Mouse (Mus musculus) liver, adult 2 months (tissue): ENCODE data around the gene Treml4. TPM values are rescaled to one million over a fixed set of nuclear protein-coding genes. Genes with fewer than 3 reads are reported as not detected.
A peak's percentile ranks its signal among the peaks of the same experiment; 100 is the strongest.

Experiments used
- DNase-seq: peaks from one replicate; pipeline ENCODE4 v3.0.0-alpha.2; 2011; ENCODE audit warnings: low read depth, low spot score; ENCODE audit errors: extremely low read depth
- H3K27ac ChIP-seq: fragments of 200-500 bp; replicated peaks from 2 replicates; pipeline ENCODE4 v1.5.1; 2012; ENCODE audit warnings: low read depth, mild to moderate bottlenecking, control low read depth, inconsistent platforms, low read length; ENCODE audit not compliant: insufficient read depth
- H3K27me3 ChIP-seq: fragments of 200-500 bp; 2 replicates; pipeline ENCODE4 v1.6.1; 2012; ENCODE audit warnings: mild to moderate bottlenecking, moderate library complexity, low read length, inconsistent platforms; ENCODE audit not compliant: control insufficient read depth, insufficient read depth
- H3K36me3 ChIP-seq: fragments of 200-500 bp; 2 replicates; pipeline ENCODE4 v1.6.1; 2012; ENCODE audit warnings: low read length, inconsistent platforms; ENCODE audit not compliant: control insufficient read depth, insufficient read depth
- H3K4me1 ChIP-seq: fragments of 200-500 bp; 2 replicates; pipeline ENCODE4 v1.6.1; 2011; ENCODE audit warnings: low read length; ENCODE audit not compliant: control insufficient read depth, insufficient read depth
- H3K4me3 ChIP-seq: fragments of 200-500 bp; 2 replicates; pipeline ENCODE4 v1.5.1; 2011; ENCODE audit warnings: low read depth, mild to moderate bottlenecking, control low read depth, low read length, moderate library complexity; ENCODE audit not compliant: insufficient read depth
- H3K79me2 ChIP-seq: fragments of 200-500 bp; 2 replicates; pipeline ENCODE4 v1.6.1; 2012; ENCODE audit warnings: inconsistent platforms, mild to moderate bottlenecking, low read length, moderate library complexity; ENCODE audit not compliant: control insufficient read depth, insufficient read depth
- H3K9ac ChIP-seq: fragments of 200-500 bp; 2 replicates; pipeline ENCODE4 v1.6.1; 2012; ENCODE audit warnings: low read depth, mild to moderate bottlenecking, control low read depth, inconsistent platforms, low read length
- CTCF ChIP-seq: fragments of 200-500 bp; IDR thresholded peaks from 2 replicates; pipeline ENCODE4 v1.5.1; 2011; ENCODE audit warnings: low read depth, low read length, control low read depth
- POLR2A ChIP-seq: fragments of 200-500 bp; IDR thresholded peaks from 2 replicates; pipeline ENCODE4 v1.6.1; 2011; ENCODE audit warnings: low read length, control low read depth; ENCODE audit not compliant: insufficient read depth; ENCODE audit errors: extremely low read depth
- WGBS: fragments of 180-500 bp; shearing (Covaris S2); methylation state at CpG from one replicate; pipeline ENCODE4 v1.1.7; 2018; 5-methylcytosine and 5-hydroxymethylcytosine counted together
- polyA plus RNA-seq: library from polyadenylated mRNA; depleted of rRNA; stranded (reverse); fragments of >200 nt; gene quantifications from 2 replicates; pipeline ENCODE4 v1.2.3, GENCODE M21; 2012
- total RNA-seq: library from RNA; depleted of rRNA; stranded (reverse); fragments of >200 nt; gene quantifications from 2 replicates; pipeline ENCODE4 v1.2.3, GENCODE M21; 2014

Gene Treml4
- total and polyA plus RNA-seq, 2 experiments: 4.2 to 4.6 TPM

GRCm38 (mm10) chr17:48268276-48268675, 4.2 kb downstream of the Treml4 start:
- H3K27me3 ChIP-seq: no peaks in the 10 kb centered on the region
- no peaks in the 10 kb centered on the region for H3K4me1 ChIP-seq
- no peaks in the 10 kb centered on the region for H3K36me3 ChIP-seq
- no peak overlapping the region for H3K9ac ChIP-seq
- DNase-seq: no peak
- H3K4me3 ChIP-seq: no peak overlapping the region
- H3K27ac ChIP-seq: no peak overlapping the region
- no peak for TF ChIP-seq CTCF
- no peak for TF ChIP-seq POLR2A
- no peaks in the 10 kb centered on the region for H3K79me2 ChIP-seq

- no peaks in the 10 kb centered on the region for H3K4me1 ChIP-seq
Measured at GRCm38 (mm10) chr17:48269833-48270232, 5.7 kb downstream of the Treml4 start.

GRCm38 (mm10) chr17:48272158-48272557, 8.1 kb downstream of the Treml4 start:
- no peak for DNase-seq
- Histone ChIP-seq H3K4me1 (no peaks in the 10 kb centered on the region), H3K27me3 (no peaks in the 10 kb centered on the region), H3K79me2 (no peaks in the 10 kb centered on the region), H3K27ac (no peak overlapping the region), H3K4me3 (no peak overlapping the region), H3K9ac (no peak overlapping the region), H3K36me3 (no peaks in the 10 kb centered on the region)
- WGBS: 71% methylated on average over 5 of the region's 5 CpGs
- TF ChIP-seq CTCF (no peak), POLR2A (no peak)

More at GRCm38 (mm10) chr17:48269833-48270232, 5.7 kb downstream of the Treml4 start:
- Histone ChIP-seq H3K9ac (no peak overlapping the region), H3K36me3 (no peaks in the 10 kb centered on the region), H3K4me3 (no peak overlapping the region), H3K79me2 (no peaks in the 10 kb centered on the region), H3K27ac (no peak overlapping the region), H3K27me3 (no peaks in the 10 kb centered on the region)
- TF ChIP-seq CTCF: no peak
- no peak for TF ChIP-seq POLR2A
- 71% methylated on average over 4 of the region's 4 CpGs for WGBS
- DNase-seq: no peak

- TF ChIP-seq CTCF (no peak), POLR2A (no peak)
- Histone ChIP-seq H3K27ac (no peak overlapping the region), H3K9ac (no peak overlapping the region), H3K79me2 (no peaks in the 10 kb centered on the region), H3K4me1 (no peaks in the 10 kb centered on the region), H3K27me3 (no peaks in the 10 kb centered on the region), H3K4me3 (no peak overlapping the region), H3K36me3 (no peaks in the 10 kb centered on the region)
- WGBS: 80% methylated on average over 4 of the region's 4 CpGs
- no peak for DNase-seq
Measured at GRCm38 (mm10) chr17:48272598-48272997, 8.5 kb downstream of the Treml4 start.

- no peaks in the 10 kb centered on the region for H3K36me3 ChIP-seq
- no peaks in the 10 kb centered on the region for H3K4me1 ChIP-seq
- no peak for TF ChIP-seq CTCF
- no peak for TF ChIP-seq POLR2A
- H3K79me2 ChIP-seq: no peaks in the 10 kb centered on the region
- no peak overlapping the region for H3K4me3 ChIP-seq
- no peaks in the 10 kb centered on the region; the same call in 1 of the 2 replicates for H3K27me3 ChIP-seq
- WGBS: 69% methylated on average over 4 of the region's 4 CpGs
- DNase-seq: no peak
- H3K27ac ChIP-seq: no peak overlapping the region
- H3K9ac ChIP-seq: no peak overlapping the region
Measured at GRCm38 (mm10) chr17:48274098-48274497, 10.0 kb downstream of the Treml4 start.

- WGBS: 28% methylated on average over 6 of the region's 6 CpGs
- Histone ChIP-seq H3K27me3 (no peaks in the 10 kb centered on the region; the same call in 1 of the 2 replicates), H3K36me3 (no peaks in the 10 kb centered on the region), H3K4me1 (no peaks in the 10 kb centered on the region), H3K79me2 (no peaks in the 10 kb centered on the region), H3K27ac (no peak overlapping the region), H3K9ac (no peak overlapping the region), H3K4me3 (no peak overlapping the region)
- DNase-seq: peak; percentile 69
- TF ChIP-seq CTCF (peak; percentile 68), POLR2A (no peak)
Measured at GRCm38 (mm10) chr17:48274885-48275284, 10.8 kb downstream of the Treml4 start.
